Mouse (Mus musculus) heart, postnatal 14 days (tissue): ENCODE data around the gene Clic1. TPM values are rescaled to one million over a fixed set of nuclear protein-coding genes. Genes with fewer than 3 reads are reported as not detected.

Experiments
- DNase-seq, 2 experiments: peaks; one replicate each; pipeline ENCODE4 v3.0.0; 2021 to 2022
- intact Hi-C: fragments of 180-260 bp; cut with DNase I; formaldehyde crosslinking; loops from one replicate; pipeline ENCODE4 v1.15.1; 2025
- total RNA-seq, 2 experiments: library from RNA; stranded (reverse); gene quantifications; 2 replicates each; pipeline ENCODE4 v1.2.3; 2021

Gene Clic1
- total RNA-seq, 2 experiments from 2014 or later = 61.6 to 72.9 TPM

DNA sequence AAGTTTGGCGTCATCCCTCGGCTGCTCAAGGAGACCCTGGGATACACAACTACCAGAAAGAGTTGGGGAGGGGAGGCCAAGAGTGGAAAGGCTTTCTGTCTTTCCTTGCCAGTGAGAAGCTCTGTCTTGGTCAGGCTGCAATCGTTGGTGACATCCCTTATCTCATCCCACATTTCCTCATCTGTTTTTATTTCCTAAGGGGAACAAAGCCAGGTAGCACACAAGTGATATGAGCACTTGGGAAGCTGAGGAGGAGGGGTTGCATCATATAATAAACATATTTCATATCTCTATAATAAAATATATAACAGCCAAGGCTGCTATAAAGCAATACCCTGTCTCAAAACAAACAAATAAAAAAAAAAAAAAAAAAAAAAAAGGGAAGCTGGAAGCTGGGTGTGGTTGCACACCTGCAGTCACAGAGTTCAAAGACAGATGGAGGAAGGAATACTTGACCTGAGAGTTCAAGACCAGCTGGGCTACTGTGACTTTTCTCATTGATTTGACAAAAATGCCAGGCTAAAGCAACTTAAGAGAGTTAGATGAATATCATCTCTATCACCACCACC, 34.2 kb downstream of the Clic1 start:
- no peak for DNase-seq
- intact Hi-C loops = no loop called here

DNA sequence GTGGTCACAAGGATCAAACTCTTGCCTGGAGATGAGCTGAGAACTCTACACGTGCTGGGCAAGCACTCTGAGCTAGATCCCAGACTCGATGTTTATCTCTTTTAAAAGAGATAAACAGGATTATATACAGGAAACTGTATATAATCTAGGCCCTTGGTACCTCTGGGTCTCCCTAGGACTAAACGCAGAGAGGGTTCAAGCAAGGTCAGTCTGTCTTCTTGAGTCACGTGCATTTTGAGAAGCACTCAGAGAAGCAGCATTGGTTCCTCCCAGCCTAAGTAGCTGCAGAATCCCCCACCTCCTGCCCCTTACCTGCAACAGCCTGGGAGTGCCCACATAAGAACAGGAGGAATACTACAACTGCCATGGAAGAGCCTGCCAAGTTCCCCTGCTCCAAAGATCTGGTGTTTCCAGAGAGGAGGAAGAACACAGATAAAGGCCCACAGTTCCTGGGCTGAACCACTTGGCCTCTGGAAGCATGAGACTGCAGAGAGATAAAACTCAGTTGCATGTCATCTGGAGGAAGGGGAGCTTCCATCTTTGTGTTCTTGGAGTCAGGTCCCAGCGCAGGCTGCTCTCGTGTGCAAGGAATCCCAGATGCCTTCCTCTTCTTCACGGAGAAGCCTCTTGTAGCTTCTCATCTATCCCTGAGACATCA, 35.6 kb downstream of the Clic1 start, which contains the start of gene Ly6g6f:
Gene Ly6g6f, minus strand, starts transcription at position 403 of the 658 bp plus-strand sequence.
- intact Hi-C loops = no loop called here
- no peak for DNase-seq

DNA sequence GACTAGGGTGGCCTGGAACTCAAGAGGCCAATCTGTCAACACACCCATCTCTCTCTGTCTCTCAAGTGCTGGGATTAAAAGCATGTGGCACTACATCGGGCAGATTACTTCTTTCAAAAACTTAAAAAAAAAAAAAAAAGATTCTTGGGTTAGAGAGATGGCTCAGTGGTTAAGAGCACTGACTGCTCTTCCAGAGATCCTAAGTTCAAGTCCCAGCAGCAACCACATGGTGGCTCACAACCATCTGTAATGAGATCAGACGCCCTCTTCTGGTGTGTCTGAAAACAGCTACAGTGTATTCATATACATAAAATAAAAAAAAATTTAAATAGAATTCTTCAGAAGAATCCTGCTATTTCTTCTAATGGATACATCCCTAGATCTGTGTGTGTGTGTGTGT, 38.4 kb downstream of the Clic1 start:
- no peak for DNase-seq
- intact Hi-C loops = no loop called here

DNA sequence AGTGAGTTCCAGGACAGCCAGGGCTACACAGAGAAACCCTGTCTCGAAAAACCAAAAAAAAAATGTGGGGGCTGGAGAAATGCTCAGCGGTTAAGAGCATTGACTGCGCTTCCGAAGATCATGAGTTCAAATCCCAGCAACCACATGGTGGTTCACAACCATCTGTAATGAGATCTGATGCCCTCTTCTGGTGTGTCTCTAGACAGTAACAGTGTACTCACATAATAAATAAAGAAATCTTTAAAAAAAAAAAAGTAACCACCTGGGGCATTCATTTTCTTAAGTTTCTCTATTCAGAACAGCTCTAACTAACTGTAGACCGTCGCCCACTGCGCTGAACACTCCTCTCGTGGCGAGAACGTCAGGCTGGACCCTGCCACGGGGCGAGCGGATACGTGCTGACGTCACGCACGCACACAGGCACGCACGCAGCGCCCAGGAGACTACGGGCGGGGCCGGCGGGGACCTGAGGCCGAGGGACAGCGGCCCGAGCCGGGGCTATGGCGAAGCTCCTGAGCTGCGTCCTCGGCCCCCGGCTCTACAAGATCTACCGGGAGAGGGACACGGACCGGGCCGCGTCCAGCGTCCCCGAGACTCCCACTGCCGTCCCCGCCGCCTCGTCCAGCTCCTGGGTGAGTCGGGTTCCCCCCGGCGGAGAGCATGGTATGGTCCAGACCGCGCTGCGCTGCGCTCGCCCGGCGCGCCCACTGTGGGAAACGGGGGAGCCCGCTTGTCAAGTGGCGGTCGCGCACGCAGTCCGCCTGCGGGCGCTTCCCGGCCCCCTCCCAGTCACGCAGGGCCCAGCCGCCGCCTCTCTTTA, 39.3 kb downstream of the Clic1 start, which contains the start of gene Abhd16a:
Gene Abhd16a, plus strand, starts transcription at position 439 of the 820 bp plus-strand sequence.
- intact Hi-C loops = no loop called here
- peak; percentile 95 to 96 for DNase-seq

DNA sequence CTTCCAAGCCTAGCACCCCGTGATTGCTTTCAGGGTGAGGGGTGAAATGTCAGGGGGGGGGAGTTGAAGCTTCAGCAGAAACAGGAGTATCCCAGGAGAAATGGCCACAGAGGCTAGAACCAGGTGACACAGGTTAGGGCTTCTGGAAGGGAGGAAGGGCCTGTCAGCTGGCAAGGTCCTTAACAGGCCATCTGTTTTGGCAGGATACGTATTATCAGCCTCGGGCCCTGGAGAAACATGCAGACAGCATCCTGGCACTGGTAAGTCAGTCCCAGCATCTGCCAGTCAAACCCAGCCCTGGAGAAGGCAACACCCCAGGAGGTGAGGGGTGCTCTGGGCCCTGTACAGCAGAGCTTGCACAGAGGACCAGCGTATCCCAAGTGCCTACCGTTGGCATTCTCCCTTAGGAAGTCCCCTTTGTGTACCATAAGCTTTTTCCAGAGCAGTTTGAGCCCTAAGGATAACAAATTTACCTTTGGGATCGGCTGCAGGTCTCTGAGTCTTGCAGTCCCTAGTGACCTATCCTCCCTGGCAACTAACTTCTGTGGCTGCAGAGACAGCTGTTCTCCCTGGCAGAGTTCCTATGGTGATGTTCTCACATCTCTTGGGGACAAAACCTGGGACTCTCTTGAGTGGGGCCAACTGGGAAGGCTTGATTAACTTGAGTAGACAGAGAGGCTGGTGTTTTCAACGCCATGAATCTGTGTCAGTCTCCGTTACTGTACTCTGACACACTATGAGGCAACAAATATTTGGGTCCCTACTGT, 40.6 kb downstream of the Clic1 start:
- peak in 1 of 2 experiments; percentile 40 for DNase-seq
- intact Hi-C loops = no loop called here

DNA sequence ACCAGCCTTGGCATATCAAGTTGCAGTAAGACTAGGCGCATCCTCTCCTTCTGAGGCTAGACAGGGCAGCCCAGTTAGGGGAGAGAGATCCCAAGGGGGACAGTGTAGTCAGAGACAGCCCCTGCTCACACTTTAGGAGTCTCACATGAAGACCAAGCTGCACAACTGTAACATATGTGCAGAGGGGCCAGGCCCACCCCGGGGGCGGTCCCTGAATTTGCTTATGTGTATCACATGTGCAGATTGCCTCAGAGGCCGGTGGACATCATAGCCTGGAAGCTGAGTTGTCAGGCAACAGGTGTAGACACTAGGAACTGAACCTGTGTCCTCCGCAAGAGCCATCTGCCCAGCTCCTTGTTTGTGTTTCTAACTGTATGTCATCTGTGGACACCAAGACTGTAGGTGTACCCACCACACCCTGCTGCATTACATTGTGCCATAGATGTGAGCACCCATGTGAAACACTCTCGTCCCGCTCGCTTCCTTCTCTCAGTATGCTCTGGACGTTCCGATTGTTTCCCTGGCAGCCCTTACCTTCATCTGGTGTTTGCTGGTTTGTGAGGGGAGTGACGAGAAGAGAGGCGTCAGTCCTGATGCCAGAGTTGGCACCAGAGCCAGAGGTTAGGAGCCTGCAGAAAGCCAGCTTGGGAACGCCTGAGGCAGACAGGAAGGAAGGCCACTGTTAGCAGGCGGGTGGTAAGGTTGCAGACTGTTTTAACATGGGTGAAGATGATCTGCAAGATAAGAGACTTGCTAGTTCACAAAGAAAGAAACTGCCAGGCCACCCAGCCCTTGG, 42.8 kb downstream of the Clic1 start:
- intact Hi-C loops = no loop called here
- DNase-seq = no peak

DNA sequence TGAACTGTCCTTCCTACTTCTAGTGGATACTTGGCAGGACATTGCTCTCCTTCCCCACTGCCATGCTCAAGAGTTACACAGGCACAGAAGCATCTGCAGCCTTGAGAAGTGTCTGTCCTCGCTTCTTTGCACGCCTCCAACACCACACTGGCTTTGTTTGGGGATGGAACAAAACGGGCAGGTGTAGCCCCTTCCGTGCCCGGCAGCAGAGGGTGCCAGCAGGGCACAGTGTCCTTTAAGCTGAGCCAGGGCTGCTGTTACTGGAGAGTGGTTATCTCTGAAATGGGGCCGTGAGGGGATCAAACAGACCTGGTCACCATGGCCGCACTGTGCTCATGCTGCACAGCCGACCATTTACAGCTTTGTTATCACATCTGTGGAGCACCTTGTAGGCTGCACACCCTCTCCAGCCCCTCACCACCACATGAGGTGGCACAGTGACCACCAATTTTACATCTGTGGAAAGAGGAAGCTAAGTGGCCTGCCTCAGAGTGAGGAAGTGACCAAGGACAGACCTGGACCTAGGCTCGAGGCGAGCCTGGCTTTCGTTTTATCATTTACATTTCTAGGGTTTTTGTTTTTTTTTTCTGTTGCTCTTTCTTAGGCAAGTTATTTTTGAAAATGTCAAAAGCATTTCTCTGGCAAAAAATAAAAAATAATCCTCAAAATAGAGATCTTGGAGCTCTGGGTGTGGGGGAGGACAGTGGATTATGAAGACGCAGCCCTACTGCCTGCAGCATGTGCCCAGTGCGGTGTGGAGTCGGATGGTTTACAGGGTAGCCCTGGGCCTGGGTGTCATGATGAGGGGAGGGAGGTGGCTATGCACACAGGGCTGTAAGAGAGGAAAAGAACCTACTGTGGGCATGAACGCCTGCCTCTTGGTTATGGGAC, 45.0 kb downstream of the Clic1 start:
- DNase-seq = no peak
- intact Hi-C loops = no loop called here

DNA sequence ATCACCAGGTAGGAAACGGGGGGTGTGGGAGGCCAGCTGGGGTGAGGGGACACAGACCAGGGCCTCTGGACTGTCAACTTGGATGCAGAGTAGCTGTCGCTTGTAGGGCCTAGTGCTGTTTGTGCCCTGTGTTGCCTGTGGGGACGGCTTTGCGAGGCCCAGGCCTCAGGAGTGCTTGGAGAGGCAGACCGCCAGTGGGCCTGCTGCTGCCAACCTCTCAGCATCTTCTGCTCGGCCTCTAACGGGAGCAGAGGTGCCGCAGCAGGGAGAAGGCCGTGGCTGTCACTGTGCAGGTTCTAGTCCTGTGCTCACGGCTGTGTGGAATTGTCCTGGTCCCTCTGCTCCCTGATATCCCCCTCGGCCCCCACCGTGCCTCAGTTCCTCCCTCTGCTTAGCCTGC, 46.8 kb downstream of the Clic1 start:
- no peak for DNase-seq
- intact Hi-C loops = no loop called here

DNA sequence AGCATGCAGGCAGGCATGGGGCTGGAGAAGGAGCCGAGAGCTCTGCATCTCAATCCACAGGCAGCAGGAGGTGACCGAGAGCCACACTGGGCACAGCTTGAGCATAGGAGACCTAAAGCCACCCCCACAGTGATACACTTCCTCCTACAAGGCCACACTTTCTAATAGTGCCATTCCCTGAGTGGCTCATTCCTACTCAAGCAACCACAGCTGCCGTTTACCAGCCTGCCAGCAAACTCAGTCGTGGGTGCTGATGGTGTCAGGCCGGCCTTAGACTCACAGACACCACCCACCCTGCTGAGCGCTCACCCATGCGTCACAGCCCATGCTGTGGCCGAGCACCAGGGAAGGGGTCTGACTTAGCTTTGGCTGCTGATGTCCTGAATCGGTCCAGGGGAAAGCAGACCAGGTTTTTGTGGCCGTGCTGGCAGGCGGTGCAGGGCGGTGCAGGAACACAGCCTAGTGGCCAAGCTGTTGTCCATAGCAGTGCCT, 47.4 kb downstream of the Clic1 start:
- intact Hi-C loops = no loop called here

DNA sequence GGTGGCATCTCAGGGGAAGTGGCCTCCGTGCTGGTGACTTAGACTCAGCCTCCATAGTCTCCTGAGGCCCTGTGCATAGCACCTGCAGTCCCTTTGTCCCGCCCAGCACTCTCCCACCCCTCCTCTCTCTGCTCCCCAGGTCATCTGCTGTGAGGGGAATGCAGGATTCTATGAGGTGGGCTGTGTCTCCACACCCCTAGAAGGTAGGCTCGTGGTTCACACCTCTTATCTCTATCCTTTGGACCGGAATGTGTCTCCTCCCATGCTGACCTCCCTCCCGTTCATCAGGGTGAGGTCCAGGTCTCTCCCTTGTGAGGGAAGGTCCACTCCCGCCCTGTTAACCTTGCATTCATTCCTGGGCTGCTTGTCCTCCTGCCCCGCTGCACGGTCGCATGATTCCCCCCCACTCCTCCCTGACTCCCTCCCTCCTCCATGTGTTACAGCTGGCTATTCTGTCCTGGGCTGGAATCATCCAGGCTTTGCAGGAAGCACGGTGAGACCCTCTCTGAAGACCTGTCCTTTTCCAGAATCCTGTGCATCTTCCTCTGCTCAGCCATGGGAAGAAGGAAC, 50.5 kb downstream of the Clic1 start:
- no peak for DNase-seq

More for the DNA sequence above, 47.4 kb downstream of the Clic1 start:
- DNase-seq = no peak

DNA sequence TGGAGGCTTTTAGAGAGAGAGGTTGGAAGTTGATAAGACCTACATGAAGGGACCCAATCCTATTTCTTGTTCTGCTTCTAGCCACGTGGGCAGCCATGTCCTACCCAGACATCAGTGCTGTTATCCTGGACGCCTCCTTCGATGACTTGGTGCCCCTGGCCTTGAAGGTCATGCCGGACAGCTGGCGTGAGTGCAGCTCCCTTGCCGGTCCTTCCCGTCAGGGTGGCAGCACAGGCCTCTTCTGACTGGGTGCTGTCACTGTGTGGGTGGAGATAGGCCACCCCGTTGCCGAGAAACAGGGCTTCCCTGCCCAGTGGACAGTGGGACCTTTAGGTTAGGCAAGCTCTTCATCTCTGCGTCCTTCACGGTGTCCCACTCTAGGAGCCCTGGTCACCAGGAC, 51.4 kb downstream of the Clic1 start:
- intact Hi-C loops = no loop called here

More for the DNA sequence above, 50.5 kb downstream of the Clic1 start:
- intact Hi-C loops = no loop called here

DNA sequence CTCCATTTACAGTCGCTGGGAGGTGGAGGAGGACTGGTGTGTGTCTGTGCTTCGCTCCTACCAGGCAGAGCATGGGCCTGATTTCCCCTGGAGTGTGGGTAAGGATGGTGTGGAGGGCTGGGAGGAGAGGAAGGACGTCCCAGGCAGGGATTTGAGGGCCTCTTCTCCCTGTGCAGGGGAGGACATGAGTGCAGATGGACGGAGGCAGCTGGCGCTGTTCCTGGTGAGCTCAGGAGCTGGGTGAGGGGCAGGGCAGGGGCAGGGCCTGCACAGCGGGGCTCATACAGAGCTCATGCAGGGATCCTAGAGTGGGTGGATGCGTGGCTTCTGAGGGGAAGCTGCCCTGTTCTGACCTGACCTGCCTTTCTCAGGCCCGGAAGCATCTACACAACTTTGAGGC, 52.5 kb downstream of the Clic1 start:
- intact Hi-C loops = no loop called here
- DNase-seq = no peak

More for the DNA sequence above, 51.4 kb downstream of the Clic1 start:
- no peak for DNase-seq

DNA sequence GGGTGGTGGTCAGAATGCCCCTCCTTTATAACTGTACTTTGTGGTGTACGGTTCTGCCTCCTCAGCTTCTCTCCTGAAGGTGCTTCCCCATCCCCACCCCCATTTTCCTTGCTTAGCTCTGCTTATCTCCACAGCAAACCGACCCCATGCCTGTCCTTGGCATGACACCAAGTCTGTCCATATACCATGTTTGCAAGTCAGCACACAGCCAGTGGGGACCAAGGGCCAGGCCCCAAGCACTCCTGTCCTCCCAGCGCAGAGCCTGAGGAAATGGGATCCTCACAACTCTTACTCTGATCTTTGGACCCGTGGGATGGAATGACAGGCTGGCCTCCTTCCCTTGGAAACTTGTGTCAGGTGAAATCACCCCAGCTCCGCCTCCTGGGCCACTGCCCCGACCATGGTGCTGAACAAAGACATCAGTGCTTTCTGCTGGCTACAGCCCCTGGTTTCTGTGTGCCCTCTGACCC, 53.5 kb downstream of the Clic1 start:
- no peak for DNase-seq
- intact Hi-C loops = no loop called here

DNA sequence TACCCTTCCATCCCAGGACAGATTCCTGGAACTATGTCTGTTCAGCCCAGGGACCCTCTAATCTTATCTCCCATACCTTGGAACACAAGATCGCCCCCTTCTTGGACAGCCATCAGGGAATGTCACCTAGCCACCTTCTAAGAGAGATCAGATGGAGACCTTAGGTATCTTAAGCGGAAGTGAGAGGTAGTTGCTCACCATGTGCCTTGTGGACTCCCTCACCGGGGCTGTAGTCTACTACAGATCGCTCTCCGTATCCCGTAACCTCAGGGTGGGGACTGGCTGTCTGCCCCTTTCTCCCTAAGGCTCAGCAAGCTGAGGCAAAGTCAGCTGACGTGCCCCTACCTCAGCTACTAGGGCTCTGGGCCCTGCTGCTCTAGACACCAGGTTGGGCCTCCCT, 54.3 kb downstream of the Clic1 start:
- intact Hi-C loops = no loop called here
- DNase-seq = no peak

DNA sequence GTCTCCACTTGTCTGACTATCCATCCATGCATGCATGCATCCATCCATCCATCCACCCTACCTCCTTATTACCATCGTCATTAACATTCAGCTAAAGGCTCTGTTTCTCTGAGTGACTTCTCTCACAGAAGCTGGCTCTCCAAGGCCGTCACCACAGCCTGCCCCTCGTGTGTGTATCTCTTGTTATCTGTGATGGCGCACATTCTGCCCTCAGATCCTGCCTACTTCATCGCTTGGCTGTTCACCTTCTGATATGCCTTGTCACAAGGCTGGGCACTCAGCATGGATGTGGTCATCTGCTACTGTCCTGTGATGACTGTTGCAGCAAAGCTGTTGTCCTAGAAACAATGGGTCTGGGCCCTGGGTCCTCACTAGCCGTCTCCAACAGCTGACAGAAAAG, 55.0 kb downstream of the Clic1 start:
- no peak for DNase-seq
- intact Hi-C loops = no loop called here

DNA sequence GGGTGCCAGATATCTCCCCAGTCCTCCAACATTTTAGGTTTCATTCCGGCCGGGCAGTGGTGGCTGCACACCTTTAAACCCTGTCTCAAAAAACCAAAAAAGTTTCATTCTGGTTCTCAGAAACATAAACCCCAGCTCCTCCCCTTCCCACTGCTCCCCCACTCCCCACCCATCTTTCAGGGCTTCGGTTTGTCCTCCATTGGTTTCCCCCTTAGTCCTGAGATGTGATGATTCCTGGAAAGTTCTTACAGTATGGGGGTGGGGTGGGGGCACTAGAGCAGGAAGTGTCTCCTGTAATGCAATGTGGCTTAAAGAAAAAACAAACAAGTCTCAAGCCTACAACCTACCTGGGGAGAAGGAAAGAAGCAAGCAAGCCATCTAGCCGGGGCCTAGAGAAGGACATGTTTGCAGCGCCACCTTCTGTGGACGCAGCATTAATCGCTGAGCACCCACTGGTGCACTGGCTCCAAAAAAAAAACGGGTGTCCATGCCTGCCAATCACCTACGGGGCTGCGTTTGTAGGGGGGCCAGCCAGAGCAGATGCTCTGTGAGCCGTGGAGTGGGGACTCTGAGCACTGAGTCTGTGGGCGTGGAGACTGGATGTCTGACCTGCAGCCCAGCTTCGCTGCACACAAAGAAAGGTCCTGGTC, 56.1 kb downstream of the Clic1 start:
- intact Hi-C loops = loop anchor here (1.0 kb wide), 1 partner anchor 85 kb away; no protein-coding TSS in a partner anchor
- DNase-seq = peak; percentile 40 to 44

DNA sequence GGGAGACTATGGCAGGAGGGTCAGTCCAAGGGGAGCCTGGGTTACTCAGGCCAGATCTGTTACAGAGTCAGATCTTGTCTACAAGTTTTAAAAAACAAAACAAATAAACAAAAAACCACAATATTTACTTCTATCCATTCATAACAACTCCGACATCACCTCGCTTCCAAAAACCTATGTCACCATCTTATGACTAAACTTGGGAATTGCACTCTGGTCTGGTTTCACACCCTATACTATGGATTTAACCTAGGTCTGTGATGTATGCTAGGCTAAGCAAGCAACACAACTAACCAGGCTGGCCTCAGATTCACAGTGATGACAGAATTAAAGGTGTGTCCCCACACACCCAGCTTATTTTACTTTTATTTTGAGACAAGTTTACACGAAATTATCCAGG, 56.8 kb downstream of the Clic1 start:
- intact Hi-C loops = loop anchor here (1.0 kb wide), 1 partner anchor 85 kb away; no protein-coding TSS in a partner anchor
- DNase-seq = no peak

DNA sequence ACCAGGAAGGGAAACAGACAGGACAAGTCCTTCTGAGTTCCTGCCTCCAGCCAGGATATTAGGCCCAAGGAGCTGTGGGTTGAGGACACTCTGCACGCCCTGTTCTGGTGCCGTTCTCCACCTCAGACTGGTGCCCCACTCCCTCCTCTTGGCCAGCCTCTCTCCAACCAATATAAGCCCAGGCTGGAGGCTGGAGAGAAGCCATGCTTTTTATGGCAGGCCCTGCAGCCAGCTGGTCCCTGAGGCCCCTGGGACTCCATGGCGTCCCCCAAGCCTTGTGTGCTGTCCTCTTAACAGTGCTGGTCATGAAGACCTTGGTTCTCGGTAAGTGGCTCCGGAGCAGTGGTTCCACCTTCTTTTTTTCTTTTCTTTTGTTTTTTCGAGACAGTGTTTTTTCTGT, 58.3 kb downstream of the Clic1 start, which contains the start of gene Ly6g5c:
Gene Ly6g5c, plus strand, starts transcription at position 183 of the 400 bp plus-strand sequence.
- intact Hi-C loops = no loop called here
- no peak for DNase-seq
